Mouse (Mus musculus): ENCODE measurements at regions not wholly inside any gene's neighbourhood (a gene's known extent, or its start where the extent isn't known, plus 50 kb on each side); places are given as distances from the start of the nearest gene placed in this dataset.

GRCm38 (mm10) chr8:87417466-87417865 is 54.9 kb downstream of the Cbln1 start:
- no peak for DNase-seq (ENCODE audit: low spot score)

- DNase-seq (ENCODE audit: low spot score) = no peak
Observed at GRCm38 (mm10) chr8:87415051-87415630, 57.3 kb downstream of the Cbln1 start.

- no peak for DNase-seq (ENCODE audit: low spot score)
Observed at GRCm38 (mm10) chr8:87389016-87389415, 83.4 kb downstream of the Cbln1 start.

GRCm38 (mm10) chr8:87383527-87384206 is 88.7 kb downstream of the Cbln1 start:
- no peak for DNase-seq (ENCODE audit: low spot score)

- DNase-seq (ENCODE audit: low spot score) = no peak
Observed at GRCm38 (mm10) chr8:87382311-87382710, 90.1 kb downstream of the Cbln1 start.

- DNase-seq (ENCODE audit: low spot score) = no peak
Observed at GRCm38 (mm10) chr8:87380791-87381190, 91.6 kb downstream of the Cbln1 start.

- no peak for DNase-seq (ENCODE audit: low spot score)
Observed at GRCm38 (mm10) chr8:87379296-87379695, 93.1 kb downstream of the Cbln1 start.

- DNase-seq (ENCODE audit: low spot score) = no peak
Observed at GRCm38 (mm10) chr8:87374044-87374443, 98.4 kb downstream of the Cbln1 start.

- no peak for DNase-seq (ENCODE audit: low spot score)
Observed at GRCm38 (mm10) chr8:87373535-87373934, 98.9 kb downstream of the Cbln1 start.

GRCm38 (mm10) chr8:87372061-87372460 is 100.3 kb downstream of the Cbln1 start:
- no peak for DNase-seq (ENCODE audit: low spot score)

- no peak for DNase-seq (ENCODE audit: low spot score)
Observed at GRCm38 (mm10) chr8:87370194-87370593, 102.2 kb downstream of the Cbln1 start.

GRCm38 (mm10) chr8:87350471-87350870 is 121.9 kb downstream of the Cbln1 start:
- no peak for DNase-seq (ENCODE audit: low spot score)

- no peak for DNase-seq (ENCODE audit: low spot score)
Observed at GRCm38 (mm10) chr8:87349781-87350181, 122.6 kb downstream of the Cbln1 start.

GRCm38 (mm10) chr8:87329371-87329770 is 143.0 kb downstream of the Cbln1 start:
- no peak for DNase-seq (ENCODE audit: low spot score)

GRCm38 (mm10) chr8:87314570-87314969 is 157.8 kb downstream of the Cbln1 start:
- no peak for DNase-seq (ENCODE audit: low spot score)

- DNase-seq (ENCODE audit: low spot score) = no peak
Observed at GRCm38 (mm10) chr8:87311282-87311681, 161.1 kb downstream of the Cbln1 start.

- DNase-seq (ENCODE audit: low spot score) = no peak
Observed at GRCm38 (mm10) chr8:87308311-87308710, 164.1 kb downstream of the Cbln1 start.

- DNase-seq (ENCODE audit: low spot score) = no peak
Observed at GRCm38 (mm10) chr8:87305001-87305400, 167.4 kb downstream of the Cbln1 start.

GRCm38 (mm10) chr8:87303522-87303921 is 168.9 kb downstream of the Cbln1 start:
- no peak for DNase-seq (ENCODE audit: low spot score)

GRCm38 (mm10) chr8:87297761-87298160 is 174.6 kb downstream of the Cbln1 start:
- no peak for DNase-seq (ENCODE audit: low spot score)

GRCm38 (mm10) chr8:87297331-87297730 is 175.1 kb downstream of the Cbln1 start:
- no peak for DNase-seq (ENCODE audit: low spot score)

GRCm38 (mm10) chr8:87286059-87286458 is 186.3 kb downstream of the Cbln1 start:
- no peak for DNase-seq (ENCODE audit: low spot score)

GRCm38 (mm10) chr8:87284356-87284755 is 188.1 kb downstream of the Cbln1 start:
- no peak for DNase-seq (ENCODE audit: low spot score)

- DNase-seq (ENCODE audit: low spot score) = no peak
Observed at GRCm38 (mm10) chr8:87282511-87282910, 189.9 kb downstream of the Cbln1 start.
